ENCODE assay signal across 22 mouse cellular contexts in genomic region chr13:20632477-20632876, GRCm38 (mm10).
DNase-seq lines count a peak whose midpoint lies in the region; ATAC-seq and TF ChIP-seq lines count a peak whose summit lies in the region.
"Had no signal": no experiment of that assay in that cellular context is flagged by ENCODE, and none has a peak within 500 bp of the region (broad histone marks: within the 10 kb centered on the region; RNA-seq: fewer than 3 reads in every experiment).

No protein-coding gene starts in this region.

- H3K36me3 ChIP-seq in heart, embryonic 15.5 days = no peaks in the 10 kb centered on the region
- H3K36me3 ChIP-seq in heart, embryonic 11.5 days (ENCODE audit: control insufficient read depth, insufficient read depth, low read length) = no peaks in the 10 kb centered on the region
- no peaks in the 10 kb centered on the region for H3K36me3 ChIP-seq in liver, embryonic 11.5 days (ENCODE audit: control insufficient read depth, insufficient read depth, low read length)
- H3K36me3 ChIP-seq in liver, postnatal 0 days (replicated peaks; ENCODE audit: insufficient read depth, low read length) = no peaks in the 10 kb centered on the region
- no peaks in the 10 kb centered on the region for H3K36me3 ChIP-seq in liver, embryonic 12.5 days
- no peaks in the 10 kb centered on the region for H3K36me3 ChIP-seq in liver, embryonic 13.5 days
- H3K36me3 ChIP-seq: G1E had no signal

- no peak for TF ChIP-seq EP300 in liver, postnatal 0 days (IDR thresholded peaks at IDR 0.05; ENCODE audit: low read depth)

- no peaks in the 10 kb centered on the region for H3K4me1 ChIP-seq in heart, embryonic 15.5 days (replicated peaks)
- H3K4me1 ChIP-seq in heart, embryonic 11.5 days (ENCODE audit: control insufficient read depth, insufficient read depth, low read length) = no peaks in the 10 kb centered on the region
- no peaks in the 10 kb centered on the region for H3K4me1 ChIP-seq in liver, embryonic 11.5 days (replicated peaks; ENCODE audit: control insufficient read depth, insufficient read depth, low read length)
- no peaks in the 10 kb centered on the region for H3K4me1 ChIP-seq in liver, postnatal 0 days (ENCODE audit: insufficient read depth)
- peaks cover 7% of the 10 kb centered on the region; the same call in 1 of the 2 replicates for H3K4me1 ChIP-seq in liver, embryonic 12.5 days
- H3K4me1 ChIP-seq in liver, embryonic 13.5 days (replicated peaks) = no peaks in the 10 kb centered on the region

- H3K9ac ChIP-seq in heart, embryonic 15.5 days = 0 out of 2 replicates have a peak overlapping the region, but pooled peaks have one; percentile 7
- H3K9ac ChIP-seq in heart, embryonic 11.5 days (ENCODE audit: low read depth, low read length) = no peak overlapping the region
- H3K9ac ChIP-seq in liver, embryonic 11.5 days (ENCODE audit: low read depth, low read length) = no peak overlapping the region
- H3K9ac ChIP-seq in liver, postnatal 0 days (replicated peaks) = no peak overlapping the region
- H3K9ac ChIP-seq in liver, embryonic 12.5 days = no peak overlapping the region
- H3K9ac ChIP-seq in liver, embryonic 13.5 days = no peak overlapping the region

- DNase-seq in liver, embryonic 11.5 days (ENCODE audit: low spot score) = no peak
- DNase-seq in liver, postnatal 0 days = no peak
- DNase-seq in liver = no peak
- no peak for DNase-seq in liver, embryonic 13.5 days
- DNase-seq: adrenal gland, adult 2 months; adrenal gland, adult 8-10 months; adrenal gland, postnatal 10 days; adrenal gland, postnatal 14 days; adrenal gland, postnatal 25 days; adrenal gland, postnatal 36 days; B cell, adult 2 months; cerebellum, adult 11 months; cerebellum, adult 11-12 months had no signal

- H3K4me2 ChIP-seq in heart, embryonic 15.5 days = no peak overlapping the region
- no peak overlapping the region for H3K4me2 ChIP-seq in heart, embryonic 11.5 days
- no peak overlapping the region for H3K4me2 ChIP-seq in liver, embryonic 11.5 days
- no peak overlapping the region for H3K4me2 ChIP-seq in liver, postnatal 0 days (ENCODE audit: low read depth, low read length)
- H3K4me2 ChIP-seq in liver, embryonic 12.5 days = no peak overlapping the region
- no peak overlapping the region for H3K4me2 ChIP-seq in liver, embryonic 13.5 days

- TF ChIP-seq CTCF in liver, postnatal 0 days (IDR thresholded peaks at IDR 0.05; ENCODE audit: low read depth) = no peak

- 33% methylated on average over 5 of the region's 5 CpGs for WGBS in heart, embryonic 15.5 days
- WGBS in heart, embryonic 11.5 days (ENCODE audit: insufficient replicate concordance) = 18% methylated on average over 5 of the region's 5 CpGs
- WGBS in liver, embryonic 11.5 days = 22% methylated on average over 5 of the region's 5 CpGs
- 48% methylated on average over 5 of the region's 5 CpGs for WGBS in liver, postnatal 0 days (ENCODE audit: insufficient replicate concordance)
- WGBS in liver, embryonic 12.5 days (ENCODE audit: insufficient replicate concordance) = 30% methylated on average over 5 of the region's 5 CpGs
- WGBS in liver, embryonic 13.5 days (ENCODE audit: insufficient replicate concordance) = 30% methylated on average over 5 of the region's 5 CpGs

- ATAC-seq in heart, embryonic 15.5 days (replicated peaks; ENCODE audit: insufficient number of reproducible peaks, insufficient read depth, low FRiP score, low read depth) = no peak
- ATAC-seq in heart, embryonic 11.5 days (replicated peaks; ENCODE audit: insufficient number of reproducible peaks, low FRiP score, low TSS enrichment) = no peak
- peak; percentile 53 for ATAC-seq in liver, embryonic 11.5 days (replicated peaks; ENCODE audit: low FRiP score)
- ATAC-seq in liver, postnatal 0 days = no peak
- ATAC-seq in liver, embryonic 12.5 days = peak; percentile 52; the same call in 1 of the 2 replicates
- 0 out of 2 replicates have a peak, but pooled peaks have one; percentile 41 for ATAC-seq in liver, embryonic 13.5 days (ENCODE audit: low read depth)
- no peak for ATAC-seq in erythroid progenitor cell, adult 5-6 weeks (replicated peaks; ENCODE audit: low FRiP score, poor library complexity, severe bottlenecking)
- ATAC-seq: activated CD4-positive, CD25-positive, alpha-beta regulatory T cell, adult 4 months; CD4-positive, CD25-positive, alpha-beta regulatory T cell, adult 4 months; Patski had no signal

- H3K9me3 ChIP-seq in heart, embryonic 15.5 days (replicated peaks) = no peaks in the 10 kb centered on the region
- H3K9me3 ChIP-seq in heart, embryonic 11.5 days (replicated peaks; ENCODE audit: control insufficient read depth, low read length) = no peaks in the 10 kb centered on the region
- H3K9me3 ChIP-seq in liver, embryonic 11.5 days (ENCODE audit: control insufficient read depth, low read length) = no peaks in the 10 kb centered on the region
- H3K9me3 ChIP-seq in liver, postnatal 0 days (ENCODE audit: low read length) = no peaks in the 10 kb centered on the region
- no peaks in the 10 kb centered on the region for H3K9me3 ChIP-seq in liver, embryonic 12.5 days (replicated peaks)
- H3K9me3 ChIP-seq in liver, embryonic 13.5 days (replicated peaks) = no peaks in the 10 kb centered on the region
- H3K9me3 ChIP-seq: G1E had no signal

- H3K27ac ChIP-seq in heart, embryonic 15.5 days = no peak overlapping the region
- no peak overlapping the region for H3K27ac ChIP-seq in heart, embryonic 11.5 days (ENCODE audit: low read depth, low read length)
- no peak overlapping the region for H3K27ac ChIP-seq in liver, embryonic 11.5 days (ENCODE audit: low read depth, low read length)
- H3K27ac ChIP-seq in liver, postnatal 0 days (ENCODE audit: low read depth) = no peak overlapping the region
- no peak overlapping the region for H3K27ac ChIP-seq in liver, embryonic 12.5 days
- no peak overlapping the region for H3K27ac ChIP-seq in liver, embryonic 13.5 days

- no peak overlapping the region for H3K4me3 ChIP-seq in heart, embryonic 15.5 days
- no peak overlapping the region for H3K4me3 ChIP-seq in heart, embryonic 11.5 days (ENCODE audit: low read depth, low read length)
- H3K4me3 ChIP-seq in liver, embryonic 11.5 days (ENCODE audit: low read depth, low read length) = no peak overlapping the region
- no peak overlapping the region for H3K4me3 ChIP-seq in liver, postnatal 0 days (ENCODE audit: low read depth, low read length)
- no peak overlapping the region for H3K4me3 ChIP-seq in liver, embryonic 12.5 days
- H3K4me3 ChIP-seq in liver, embryonic 13.5 days (replicated peaks) = no peak overlapping the region

- no peaks in the 10 kb centered on the region for H3K27me3 ChIP-seq in heart, embryonic 15.5 days
- H3K27me3 ChIP-seq in heart, embryonic 11.5 days (ENCODE audit: control insufficient read depth, insufficient read depth, low read length) = no peaks in the 10 kb centered on the region
- H3K27me3 ChIP-seq in liver, embryonic 11.5 days (replicated peaks; ENCODE audit: control insufficient read depth, insufficient read depth, low read length) = no peaks in the 10 kb centered on the region
- H3K27me3 ChIP-seq in liver, postnatal 0 days (ENCODE audit: insufficient read depth, low read length) = no peaks in the 10 kb centered on the region
- no peaks in the 10 kb centered on the region for H3K27me3 ChIP-seq in liver, embryonic 12.5 days (replicated peaks)
- no peaks in the 10 kb centered on the region for H3K27me3 ChIP-seq in liver, embryonic 13.5 days
- H3K27me3 ChIP-seq: CH12.LX, Patski had no signal

Comparison
In these comparisons a context has a peak if more than half of its experiments do, and no peak if none do; other contexts are left out.
1. ATAC-seq: peak in liver, embryonic 11.5 days (single experiment), liver, embryonic 12.5 days (single experiment) and liver, embryonic 13.5 days (single experiment); none in heart, embryonic 15.5 days (single experiment), heart, embryonic 11.5 days (single experiment), liver, postnatal 0 days (single experiment) and erythroid progenitor cell, adult 5-6 weeks (single experiment).